Mouse (Mus musculus): Measurements from ENCODE around the gene Spef1.

The Spef1 gene

GRCm38 (mm10) chr2:131205521-131206182 lies 18.6 kb upstream of the Spef1 start:
- no peak for DNase-seq

GRCm38 (mm10) chr2:131204410-131204981 lies 17.4 kb upstream of the Spef1 start:
- DNase-seq, result peak; percentile 73 to 78

GRCm38 (mm10) chr2:131203816-131204409 lies 16.8 kb upstream of the Spef1 start:
- DNase-seq, result no peak

- DNase-seq, result peak; percentile 53 to 64
These were observed 14.2 kb upstream of the Spef1 start for GRCm38 (mm10) chr2:131201262-131201661.

GRCm38 (mm10) chr2:131200710-131201109 lies 13.6 kb upstream of the Spef1 start:
- no peak for DNase-seq

- DNase-seq, result no peak
These were observed 9.7 kb upstream of the Spef1 start for GRCm38 (mm10) chr2:131196606-131197316.

- DNase-seq, result no peak
These were observed 3.9 kb upstream of the Spef1 start for GRCm38 (mm10) chr2:131191005-131191390.

GRCm38 (mm10) chr2:131190344-131191004 lies 3.4 kb upstream of the Spef1 start:
- DNase-seq, result peak in 1 of 2 experiments; percentile 42

- peak in 1 of 2 experiments; percentile 9 for DNase-seq
These were observed 2.6 kb upstream of the Spef1 start for GRCm38 (mm10) chr2:131189521-131190309.

- DNase-seq, result no peak
These were observed 1.2 kb upstream of the Spef1 start for GRCm38 (mm10) chr2:131188311-131188710.

- peak in 1 of 2 experiments; percentile 20 for DNase-seq
These were observed 480 bp upstream of the Spef1 start for GRCm38 (mm10) chr2:131187602-131187922.

GRCm38 (mm10) chr2:131186343-131186742 lies 739 bp downstream of the Spef1 start:
- DNase-seq, result no peak

- peak; percentile 94 to 95 for DNase-seq
These were observed 7.0 kb downstream of the Spef1 start, which contains the start of gene Cenpb for GRCm38 (mm10) chr2:131179990-131180587. Cenpb (minus strand) TSS chr2:131180067.

GRCm38 (mm10) chr2:131179246-131179886 lies 7.7 kb downstream of the Spef1 start:
- DNase-seq, result peak; percentile 79 to 83

- peak; percentile 65 for DNase-seq
These were observed 8.2 kb downstream of the Spef1 start for GRCm38 (mm10) chr2:131178828-131179245.

GRCm38 (mm10) chr2:131177932-131178331 lies 9.2 kb downstream of the Spef1 start:
- DNase-seq, result peak; percentile 42 to 53

- DNase-seq, result no peak
These were observed 10.6 kb downstream of the Spef1 start for GRCm38 (mm10) chr2:131176491-131176890.

- no peak for DNase-seq
These were observed 11.2 kb downstream of the Spef1 start for GRCm38 (mm10) chr2:131175945-131176309.

- no peak for DNase-seq
These were observed 11.7 kb downstream of the Spef1 start for GRCm38 (mm10) chr2:131175286-131175944.

- peak; percentile 74 to 82 for DNase-seq
These were observed 12.4 kb downstream of the Spef1 start for GRCm38 (mm10) chr2:131174700-131175099.

- no peak for DNase-seq
These were observed 14.8 kb downstream of the Spef1 start for GRCm38 (mm10) chr2:131172322-131172721.
